ENCODE assay signal across 8 mouse cellular contexts in the genomic region with DNA sequence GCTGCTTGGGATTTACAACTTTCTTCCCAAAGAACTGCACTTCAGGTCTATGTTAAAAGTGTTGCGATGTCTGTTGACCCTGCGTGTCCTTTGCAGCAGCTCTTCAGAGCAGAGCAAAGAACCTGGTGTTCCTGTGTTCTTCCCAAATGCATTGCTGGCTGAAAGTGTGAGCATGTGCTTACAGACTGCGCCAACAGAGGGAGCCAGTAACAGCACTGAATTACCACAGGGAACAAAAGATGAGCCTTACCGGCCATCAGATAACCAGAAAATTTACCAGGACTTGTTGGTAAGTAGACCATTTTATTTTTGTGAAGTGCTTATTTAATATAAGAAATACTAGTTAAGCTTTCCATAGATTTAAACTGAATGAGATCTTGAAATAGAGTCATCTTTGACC. TPM values are rescaled to one million over a fixed set of nuclear protein-coding genes. Genes with fewer than 3 reads are reported as not detected.
DNase-seq lines count a peak whose midpoint lies in the region; ATAC-seq and TF ChIP-seq lines count a peak whose summit lies in the region.

No protein-coding gene starts in this region.

- no peak overlapping the region for H3K4me2 ChIP-seq in heart, embryonic 12.5 days

- peak; percentile 87 for DNase-seq in heart, adult 11 months
- DNase-seq in thymus, postnatal 0 days (ENCODE audit: low spot score) = peak; percentile 22
- no peak for DNase-seq in thymus, postnatal 25 days
- DNase-seq in lung, adult 18-20 months = peak; percentile 27 to 37
- no peak for DNase-seq in ovary, postnatal 14 days (ENCODE audit: low spot score)

- H3K4me3 ChIP-seq in heart, embryonic 12.5 days = no peak overlapping the region
- H3K4me3 ChIP-seq in bone marrow, adult 2 months (replicated peaks; ENCODE audit: control insufficient read depth, low read depth, low read length) = no peak overlapping the region

- H3K9me3 ChIP-seq in heart, embryonic 12.5 days (replicated peaks) = no peaks in the 10 kb centered on the region

- ATAC-seq in heart, embryonic 12.5 days (ENCODE audit: insufficient number of reproducible peaks, low FRiP score) = no peak
- peak; percentile 73 to 85 for ATAC-seq in hematopoietic stem cell, adult 5-6 weeks (replicated peaks in 1 of 2; ENCODE audit: insufficient read depth in 1 of 2, low FRiP score in 2 of 2, low TSS enrichment in 1 of 2, low read depth in 1 of 2, poor library complexity in 2 of 2, severe bottlenecking in 2 of 2)

- H3K36me3 ChIP-seq in heart, embryonic 12.5 days = peaks cover 57% of the 10 kb centered on the region

- H3K9ac ChIP-seq in heart, embryonic 12.5 days = no peak overlapping the region

- WGBS in heart, embryonic 12.5 days = 33% methylated on average over 4 of the region's 4 CpGs
- 30% methylated on average over 4 of the region's 4 CpGs for whole genome bisulfite sequencing in bone marrow, adult 2 months

- TF ChIP-seq CTCF in bone marrow, adult 2 months (IDR thresholded peaks at IDR 0.05; ENCODE audit: control insufficient read depth, insufficient read depth, low read length) = peak; percentile 51; the same call in 1 of the 2 replicates

- TF ChIP-seq POLR2A in bone marrow, adult 2 months (IDR thresholded peaks at IDR 0.05; ENCODE audit: borderline replicate concordance, control insufficient read depth, low read depth, low read length) = no peak

- H3K4me1 ChIP-seq in heart, embryonic 12.5 days (replicated peaks) = no peaks in the 10 kb centered on the region
- no peaks in the 10 kb centered on the region; the same call in 1 of the 2 replicates for H3K4me1 ChIP-seq in bone marrow, adult 2 months (ENCODE audit: control insufficient read depth, insufficient read depth, low read length)

- no peak overlapping the region for H3K27ac ChIP-seq in heart, embryonic 12.5 days (ENCODE audit: poor library complexity, severe bottlenecking)
- no peak overlapping the region for H3K27ac ChIP-seq in bone marrow, adult 2 months (ENCODE audit: control insufficient read depth, insufficient read depth, low read depth, low read length, poor library complexity)

- H3K27me3 ChIP-seq in heart, embryonic 12.5 days (replicated peaks) = no peaks in the 10 kb centered on the region

RNA-seq across cellular contexts. Expression of gene Tal1, which starts 18.0 kb away (rescaled TPM):
- 6.9 and 8.3 TPM in 2 replicates for polyA plus RNA-seq in heart, embryonic 12.5 days (2016; fragmentation: Nextera tagmentation; extraction: Ambion mirVana)
- polyA plus RNA-seq in thymus, postnatal 0 days (2015; fragmentation: Nextera tagmentation; extraction: Ambion mirVana) = 0.08 and 0.13 TPM in 2 replicates
- 67.9 and 68.4 TPM in 2 replicates for polyA plus RNA-seq in bone marrow, adult 2 months (2011; ENCODE audit: insufficient read depth, insufficient read length, low replicate concordance, missing spikeins)
- total RNA-seq in hematopoietic stem cell, adult 5-6 weeks (2017) = 33.4 and 38.4 TPM in 2 replicates

RNA-seq across cellular contexts. Expression of gene Stil, which starts 38.3 kb away (rescaled TPM):
- 13.5 and 13.7 TPM in 2 replicates for polyA plus RNA-seq in heart, embryonic 12.5 days (2016; fragmentation: Nextera tagmentation; extraction: Ambion mirVana)
- polyA plus RNA-seq in thymus, postnatal 0 days (2015; fragmentation: Nextera tagmentation; extraction: Ambion mirVana) = 10.2 and 10.9 TPM in 2 replicates
- polyA plus RNA-seq in bone marrow, adult 2 months (2011; ENCODE audit: insufficient read depth, insufficient read length, low replicate concordance, missing spikeins) = 7.8 and 8.1 TPM in 2 replicates
- total RNA-seq in hematopoietic stem cell, adult 5-6 weeks (2017) = 11.6 and 12.1 TPM in 2 replicates

RNA-seq across cellular contexts. Expression of gene Pdzk1ip1, which starts 50.3 kb away (rescaled TPM):
- polyA plus RNA-seq in heart, embryonic 12.5 days (2016; fragmentation: Nextera tagmentation; extraction: Ambion mirVana) = 38.8 and 39.2 TPM in 2 replicates
- polyA plus RNA-seq in thymus, postnatal 0 days (2015; fragmentation: Nextera tagmentation; extraction: Ambion mirVana) = 2.8 and 3.5 TPM in 2 replicates
- 212 and 213 TPM in 2 replicates for polyA plus RNA-seq in bone marrow, adult 2 months (2011; ENCODE audit: insufficient read depth, insufficient read length, low replicate concordance, missing spikeins)
- 26.4 and 37.5 TPM in 2 replicates for total RNA-seq in hematopoietic stem cell, adult 5-6 weeks (2017)

RNA-seq across cellular contexts. Expression of gene Cmpk1, which starts 51.2 kb away (rescaled TPM):
- 66.3 and 70.7 TPM in 2 replicates for polyA plus RNA-seq in heart, embryonic 12.5 days (2016; fragmentation: Nextera tagmentation; extraction: Ambion mirVana)
- polyA plus RNA-seq in thymus, postnatal 0 days (2015; fragmentation: Nextera tagmentation; extraction: Ambion mirVana) = 120 and 126 TPM in 2 replicates
- polyA plus RNA-seq in bone marrow, adult 2 months (2011; ENCODE audit: insufficient read depth, insufficient read length, low replicate concordance, missing spikeins) = 26.5 and 34.7 TPM in 2 replicates
- total RNA-seq in hematopoietic stem cell, adult 5-6 weeks (2017) = 176 and 184 TPM in 2 replicates

Comparison
In these comparisons a context has a peak if more than half of its experiments do, and no peak if none do; other contexts are left out.
1. DNase-seq: peak in heart, adult 11 months (single experiment), thymus, postnatal 0 days (single experiment) and lung, adult 18-20 months (2 of 2); none in thymus, postnatal 25 days (single experiment) and ovary, postnatal 14 days (single experiment).